Mouse (Mus musculus) midbrain, embryonic 16.5 days (tissue): ENCODE results near the gene Grhl1. TPM values are rescaled to one million over a fixed set of nuclear protein-coding genes. Genes with fewer than 3 reads are reported as not detected.

Experiments used
- ATAC-seq: fragments of 200-750 bp; cut with Nextera tagmentation; 2 replicates; pipeline ENCODE4 v1.8.0; 2017; ENCODE audit warnings: moderate TSS enrichment
- H3K27ac ChIP-seq: fragments of 300-500 bp; sonication (generic); 2 replicates; pipeline ENCODE4 v1.5.1; 2014; ENCODE audit warnings: mild to moderate bottlenecking, low read length, mixed read lengths
- H3K27me3 ChIP-seq: fragments of 300-500 bp; sonication (generic); 2 replicates; pipeline ENCODE4 v1.6.1; 2014; ENCODE audit warnings: low read depth, low read length, mixed read lengths; ENCODE audit not compliant: control insufficient read depth, insufficient read depth
- H3K36me3 ChIP-seq: fragments of 300-500 bp; sonication (generic); 2 replicates; pipeline ENCODE4 v1.6.1; 2014; ENCODE audit warnings: mild to moderate bottlenecking, low read length, moderate library complexity, mixed read lengths; ENCODE audit not compliant: control insufficient read depth, insufficient read depth
- H3K4me1 ChIP-seq: fragments of 300-500 bp; sonication (generic); 2 replicates; pipeline ENCODE4 v1.6.1; 2014; ENCODE audit warnings: mild to moderate bottlenecking, low read length, mixed read lengths; ENCODE audit not compliant: control insufficient read depth, insufficient read depth
- H3K4me2 ChIP-seq: fragments of 300-500 bp; sonication (generic); 2 replicates; pipeline ENCODE4 v1.6.1; 2014; ENCODE audit warnings: mild to moderate bottlenecking, low read length, mixed read lengths
- H3K4me3 ChIP-seq: fragments of 300-500 bp; sonication (generic); 2 replicates; pipeline ENCODE4 v1.5.1; 2014; ENCODE audit warnings: low read depth, mild to moderate bottlenecking, low read length, moderate library complexity, mixed read lengths
- H3K9ac ChIP-seq: fragments of 300-500 bp; sonication (generic); 2 replicates; pipeline ENCODE4 v1.6.1; 2014; ENCODE audit warnings: low read depth, low read length, mixed read lengths
- H3K9me3 ChIP-seq: fragments of 300-500 bp; sonication (generic); replicated peaks from 2 replicates; pipeline ENCODE4 v1.6.1; 2014; ENCODE audit warnings: mild to moderate bottlenecking, low read length, mixed read lengths; ENCODE audit not compliant: control insufficient read depth, poor library complexity, severe bottlenecking
- WGBS: fragments of 180-500 bp; shearing (Covaris S2); extraction: QIAGEN DNeasy Blood & Tissue Kit; methylation state at CpG from one replicate; pipeline ENCODE4 v1.1.7; 2014; 5-methylcytosine and 5-hydroxymethylcytosine counted together
- polyA plus RNA-seq: library from polyadenylated mRNA; unstranded; fragments of >200 nt; fragmentation: Nextera tagmentation; extraction: Ambion mirVana; gene quantifications from 2 replicates; pipeline ENCODE4 v1.2.1, GENCODE M21; 2015

The Grhl1 gene
- polyA plus RNA-seq, 1 experiment from 2014 or later = 1.7 TPM

DNA sequence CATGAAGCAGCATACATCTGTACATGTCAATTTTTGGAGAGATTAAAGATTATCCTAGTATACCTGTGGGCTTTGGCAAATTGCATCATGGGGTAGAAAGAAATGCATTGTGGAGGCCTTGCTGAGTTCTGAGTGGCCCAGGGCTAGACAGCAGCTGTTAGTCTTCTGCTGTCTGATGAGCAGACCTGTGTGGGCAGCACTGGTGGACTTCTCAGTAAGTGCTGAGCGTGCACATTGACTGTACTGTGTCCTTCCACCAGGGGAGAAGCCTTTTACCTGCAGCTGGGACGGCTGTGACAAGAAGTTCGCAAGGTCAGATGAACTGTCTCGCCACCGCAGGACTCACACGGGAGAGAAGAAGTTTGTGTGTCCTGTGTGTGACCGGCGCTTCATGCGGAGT is 87.8 kb downstream of the Grhl1 start:
- Histone ChIP-seq H3K9ac (no peak overlapping the region), H3K27ac (no peak overlapping the region), H3K4me1 (peaks cover 20% of the 10 kb centered on the region), H3K9me3 (no peaks in the 10 kb centered on the region), H3K4me2 (no peak overlapping the region), H3K27me3 (no peaks in the 10 kb centered on the region), H3K36me3 (peaks cover 11% of the 10 kb centered on the region), H3K4me3 (no peak overlapping the region)
- 94% methylated on average over 9 of the region's 9 CpGs for WGBS
- ATAC-seq = no peak

DNA sequence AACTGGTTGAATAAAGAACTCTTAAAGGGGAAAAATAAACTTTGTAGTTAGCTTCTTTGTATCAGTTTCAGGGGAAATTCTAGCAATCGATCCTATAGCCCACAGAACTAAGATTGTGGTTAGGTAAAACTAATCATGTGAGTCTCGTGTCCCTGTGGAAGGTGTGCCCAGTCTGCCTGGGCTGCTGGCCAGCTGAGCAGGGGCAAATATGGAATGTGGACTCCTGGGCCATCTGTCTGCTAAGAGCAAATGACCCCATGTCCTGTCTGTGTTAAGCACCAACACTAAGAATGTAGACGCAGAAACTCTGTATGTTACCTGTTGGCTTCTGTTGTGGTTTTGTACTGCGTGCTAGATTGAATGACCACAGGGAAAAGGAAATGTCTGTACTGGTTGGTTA is 89.0 kb downstream of the Grhl1 start:
- Histone ChIP-seq H3K36me3 (peaks cover 2% of the 10 kb centered on the region; the same call in 1 of the 2 replicates), H3K9me3 (no peaks in the 10 kb centered on the region), H3K4me1 (peaks cover 20% of the 10 kb centered on the region), H3K4me3 (no peak overlapping the region), H3K27ac (no peak overlapping the region), H3K4me2 (no peak overlapping the region), H3K27me3 (no peaks in the 10 kb centered on the region), H3K9ac (no peak overlapping the region)
- no peak for ATAC-seq
- 94% methylated on average over 4 of the region's 4 CpGs for WGBS

DNA sequence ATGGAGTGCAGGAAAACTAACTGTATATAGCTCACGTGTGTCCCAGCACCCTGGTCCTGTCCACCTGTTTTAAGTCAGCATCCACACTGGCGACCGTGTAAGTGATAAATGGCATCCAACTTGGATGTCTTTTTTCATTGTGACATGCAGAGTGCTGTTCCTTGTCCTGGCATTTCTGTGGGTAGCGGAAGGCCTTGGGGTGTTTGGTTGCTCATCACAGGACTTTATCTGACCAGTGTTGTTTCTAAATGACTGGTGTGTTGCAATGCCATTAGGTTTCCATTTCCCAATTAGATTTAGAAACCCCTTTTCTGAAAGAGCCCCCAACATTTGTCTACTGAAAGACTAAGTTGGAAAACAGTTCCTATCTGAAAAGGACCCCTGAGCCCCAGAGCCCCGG is 90.0 kb downstream of the Grhl1 start:
- no peak overlapping the region for H3K27ac ChIP-seq
- no peaks in the 10 kb centered on the region for H3K27me3 ChIP-seq
- no peak overlapping the region for H3K9ac ChIP-seq
- no peaks in the 10 kb centered on the region for H3K9me3 ChIP-seq
- no peak for ATAC-seq
- H3K36me3 ChIP-seq = peaks cover 2% of the 10 kb centered on the region; the same call in 1 of the 2 replicates
- 96% methylated on average over 5 of the region's 5 CpGs for WGBS
- H3K4me3 ChIP-seq = no peak overlapping the region
- no peak overlapping the region for H3K4me2 ChIP-seq
- peaks cover 10% of the 10 kb centered on the region for H3K4me1 ChIP-seq

Other genes with a start within 250 kb of the Grhl1 start
- 36.1 and 37.9 TPM in 2 replicates for gene Taf1b, start 73.9 kb upstream of the Grhl1 start, polyA plus RNA-seq
- gene Klf11, start 79.0 kb downstream of the Grhl1 start, polyA plus RNA-seq = 21.4 and 22.6 TPM in 2 replicates
- 1.6 and 1.8 TPM in 2 replicates for gene Cys1, start 109.5 kb downstream of the Grhl1 start, polyA plus RNA-seq
- gene Rrm2, start 136.0 kb downstream of the Grhl1 start, polyA plus RNA-seq = 37.5 and 41.4 TPM in 2 replicates